10 mouse cellular contexts compared by ENCODE assay signal in genomic region chr11:55162670-55163069, GRCm38 (mm10). TPM values are rescaled to one million over a fixed set of nuclear protein-coding genes. Genes with fewer than 3 reads are reported as not detected.
DNase-seq lines count a peak whose midpoint lies in the region; ATAC-seq and TF ChIP-seq lines count a peak whose summit lies in the region.
"Had no signal": no experiment of that assay in that cellular context is flagged by ENCODE, and none has a peak within 500 bp of the region (broad histone marks: within the 10 kb centered on the region; RNA-seq: fewer than 3 reads in every experiment).

No protein-coding gene starts in this region.

- TF ChIP-seq POLR2A in ES-Bruce4 (IDR thresholded peaks at IDR 0.05; ENCODE audit: insufficient read depth, low read length), result no peak
- no peak for TF ChIP-seq POLR2A in brain, embryonic 14.5 days (IDR thresholded peaks at IDR 0.05; ENCODE audit: borderline replicate concordance, extremely low read depth, insufficient read depth, insufficient read length, poor library complexity, severe bottlenecking)

- no peak for ATAC-seq in hindbrain, embryonic 11.5 days (ENCODE audit: low FRiP score)
- no peak for ATAC-seq in hindbrain, embryonic 13.5 days (ENCODE audit: low FRiP score)
- 0 out of 2 replicates have a peak, but pooled peaks have one; percentile 21 for ATAC-seq in liver, embryonic 12.5 days
- ATAC-seq in forebrain, embryonic 16.5 days, result no peak

- H3K9ac ChIP-seq in hindbrain, embryonic 11.5 days (ENCODE audit: low read depth, low read length), result no peak overlapping the region
- no peak overlapping the region for H3K9ac ChIP-seq in hindbrain, embryonic 13.5 days
- H3K9ac ChIP-seq in ES-Bruce4 (ENCODE audit: low read depth, poor library complexity, severe bottlenecking), result no peak overlapping the region
- no peak overlapping the region for H3K9ac ChIP-seq in liver, embryonic 12.5 days
- H3K9ac ChIP-seq in forebrain, embryonic 16.5 days (replicated peaks; ENCODE audit: low read depth, low read length), result no peak overlapping the region

- no peaks in the 10 kb centered on the region for H3K27me3 ChIP-seq in hindbrain, embryonic 11.5 days (ENCODE audit: control insufficient read depth, insufficient read depth, low read length)
- 0 out of 2 replicates have a peak, but pooled peaks cover 5% of the 10 kb centered on the region for H3K27me3 ChIP-seq in hindbrain, embryonic 13.5 days
- H3K27me3 ChIP-seq in ES-Bruce4 (ENCODE audit: control insufficient read depth, insufficient read depth, low read length, poor library complexity, severe bottlenecking), result no peaks in the 10 kb centered on the region
- H3K27me3 ChIP-seq in liver, embryonic 12.5 days (replicated peaks), result no peaks in the 10 kb centered on the region
- H3K27me3 ChIP-seq in forebrain, embryonic 16.5 days (replicated peaks; ENCODE audit: control insufficient read depth, insufficient read depth, low read length), result no peaks in the 10 kb centered on the region

- DNase-seq in hindbrain, embryonic 11.5 days (ENCODE audit: low spot score), result peak; percentile 56
- DNase-seq in brain, embryonic 14.5 days (ENCODE audit: low read depth), result peak; percentile 7
- DNase-seq in kidney, postnatal 14 days, result peak; percentile 32
- peak; percentile 72 to 80 for DNase-seq in right cerebral cortex, adult 2 months (ENCODE audit: low spot score in 2 of 2)

- TF ChIP-seq CTCF in ES-Bruce4 (IDR thresholded peaks at IDR 0.05; ENCODE audit: low read depth, low read length), result peak; percentile 94
- peak; percentile 59; the same call in 1 of the 2 replicates for TF ChIP-seq CTCF in brain, embryonic 14.5 days (IDR thresholded peaks at IDR 0.05; ENCODE audit: borderline replicate concordance, extremely low read depth, insufficient read depth, insufficient read length)

- no peaks in the 10 kb centered on the region for H3K36me3 ChIP-seq in hindbrain, embryonic 11.5 days (ENCODE audit: control insufficient read depth, insufficient read depth, low read length)
- no peaks in the 10 kb centered on the region for H3K36me3 ChIP-seq in hindbrain, embryonic 13.5 days
- H3K36me3 ChIP-seq in ES-Bruce4 (ENCODE audit: control insufficient read depth, insufficient read depth, low read length, poor library complexity, severe bottlenecking), result no peaks in the 10 kb centered on the region
- no peaks in the 10 kb centered on the region for H3K36me3 ChIP-seq in liver, embryonic 12.5 days
- no peaks in the 10 kb centered on the region for H3K36me3 ChIP-seq in forebrain, embryonic 16.5 days (ENCODE audit: control insufficient read depth, insufficient read depth)

- H3K4me1 ChIP-seq in hindbrain, embryonic 11.5 days (replicated peaks; ENCODE audit: control insufficient read depth, insufficient read depth, low read length), result no peaks in the 10 kb centered on the region
- no peaks in the 10 kb centered on the region for H3K4me1 ChIP-seq in hindbrain, embryonic 13.5 days (replicated peaks)
- no peaks in the 10 kb centered on the region for H3K4me1 ChIP-seq in ES-Bruce4 (ENCODE audit: control insufficient read depth, insufficient read depth, low read length)
- no peaks in the 10 kb centered on the region for H3K4me1 ChIP-seq in liver, embryonic 12.5 days
- H3K4me1 ChIP-seq in forebrain, embryonic 16.5 days (replicated peaks; ENCODE audit: control insufficient read depth, insufficient read depth, low read length), result no peaks in the 10 kb centered on the region

- H3K27ac ChIP-seq in hindbrain, embryonic 11.5 days (ENCODE audit: low read depth, low read length), result no peak overlapping the region
- no peak overlapping the region for H3K27ac ChIP-seq in hindbrain, embryonic 13.5 days
- H3K27ac ChIP-seq in ES-Bruce4 (ENCODE audit: insufficient read depth, low read length), result no peak overlapping the region
- H3K27ac ChIP-seq in liver, embryonic 12.5 days, result no peak overlapping the region
- H3K27ac ChIP-seq in forebrain, embryonic 16.5 days (ENCODE audit: low read length), result no peak overlapping the region

- H3K4me2 ChIP-seq in hindbrain, embryonic 11.5 days (replicated peaks; ENCODE audit: low read depth, low read length), result no peak overlapping the region
- H3K4me2 ChIP-seq in hindbrain, embryonic 13.5 days, result no peak overlapping the region
- no peak overlapping the region for H3K4me2 ChIP-seq in liver, embryonic 12.5 days
- no peak overlapping the region for H3K4me2 ChIP-seq in forebrain, embryonic 16.5 days (ENCODE audit: low read length)

- no peak for TF ChIP-seq EP300 in ES-Bruce4 (IDR thresholded peaks at IDR 0.05; ENCODE audit: insufficient read depth, low read depth, low read length)

- H3K4me3 ChIP-seq in hindbrain, embryonic 11.5 days (ENCODE audit: low read depth, low read length), result no peak overlapping the region
- no peak overlapping the region for H3K4me3 ChIP-seq in hindbrain, embryonic 13.5 days
- H3K4me3 ChIP-seq in ES-Bruce4 (ENCODE audit: low read depth, low read length), result no peak overlapping the region
- no peak overlapping the region for H3K4me3 ChIP-seq in liver, embryonic 12.5 days
- H3K4me3 ChIP-seq in forebrain, embryonic 16.5 days (replicated peaks; ENCODE audit: low read length), result no peak overlapping the region
- H3K4me3 ChIP-seq: erythroblast, embryonic 14.5 days; myocyte had no signal

- no peaks in the 10 kb centered on the region for H3K9me3 ChIP-seq in hindbrain, embryonic 11.5 days (ENCODE audit: control insufficient read depth, low read length)
- no peaks in the 10 kb centered on the region for H3K9me3 ChIP-seq in hindbrain, embryonic 13.5 days
- H3K9me3 ChIP-seq in ES-Bruce4 (replicated peaks; ENCODE audit: control insufficient read depth, insufficient read depth, low read length, poor library complexity, severe bottlenecking), result no peaks in the 10 kb centered on the region
- no peaks in the 10 kb centered on the region for H3K9me3 ChIP-seq in liver, embryonic 12.5 days (replicated peaks)
- no peaks in the 10 kb centered on the region for H3K9me3 ChIP-seq in forebrain, embryonic 16.5 days (ENCODE audit: control insufficient read depth, low read length)

- 54% methylated on average over 9 of the region's 9 CpGs for WGBS in hindbrain, embryonic 11.5 days
- 53% methylated on average over 9 of the region's 9 CpGs for WGBS in hindbrain, embryonic 13.5 days
- WGBS in liver, embryonic 12.5 days (ENCODE audit: insufficient replicate concordance), result 29% methylated on average over 9 of the region's 9 CpGs
- WGBS in forebrain, embryonic 16.5 days, result 53% methylated on average over 9 of the region's 9 CpGs

RNA-seq across cellular contexts. Expression of gene Slc36a3, which starts 11.2 kb away (rescaled TPM):
- not detected in 2 replicates for polyA plus RNA-seq in hindbrain, embryonic 11.5 days (2014; fragmentation: Nextera tagmentation; extraction: Ambion mirVana)
- polyA plus RNA-seq in hindbrain, embryonic 13.5 days (2015; fragmentation: Nextera tagmentation; extraction: Ambion mirVana), result not detected in 2 replicates
- polyA plus RNA-seq in ES-Bruce4 (2011; ENCODE audit: insufficient read depth, insufficient read length, low read depth, missing spikeins), result not detected in 2 replicates
- polyA plus RNA-seq in brain, embryonic 14.5 days (2012; rRNA removed), result not detected in 2 replicates
- not detected in 2 replicates for polyA plus RNA-seq in liver, embryonic 12.5 days (2016; fragmentation: Nextera tagmentation; extraction: Ambion mirVana)
- polyA plus RNA-seq in forebrain, embryonic 16.5 days (2015; fragmentation: Nextera tagmentation; extraction: Ambion mirVana), result not detected in 2 replicates
- polyA plus RNA-seq: erythroblast, embryonic 14.5 days; myocyte had no signal

RNA-seq across cellular contexts. Expression of gene Slc36a2, which starts 22.2 kb away (rescaled TPM):
- polyA plus RNA-seq in hindbrain, embryonic 11.5 days (2014; fragmentation: Nextera tagmentation; extraction: Ambion mirVana), result 0.65 and 0.67 TPM in 2 replicates
- polyA plus RNA-seq in hindbrain, embryonic 13.5 days (2015; fragmentation: Nextera tagmentation; extraction: Ambion mirVana), result 1.1 and 1.5 TPM in 2 replicates
- not detected in 2 replicates for polyA plus RNA-seq in ES-Bruce4 (2011; ENCODE audit: insufficient read depth, insufficient read length, low read depth, missing spikeins)
- polyA plus RNA-seq in brain, embryonic 14.5 days (2012; rRNA removed), result 0.09 and 0.85 TPM in 2 replicates
- polyA plus RNA-seq in liver, embryonic 12.5 days (2016; fragmentation: Nextera tagmentation; extraction: Ambion mirVana), result 6.3 and 6.9 TPM in 2 replicates
- 0.16 and 0.46 TPM in 2 replicates for polyA plus RNA-seq in forebrain, embryonic 16.5 days (2015; fragmentation: Nextera tagmentation; extraction: Ambion mirVana)
- polyA plus RNA-seq: myocyte had no signal

RNA-seq across cellular contexts. Expression of gene Slc36a1, which starts 41.5 kb away (rescaled TPM):
- 2.0 and 3.2 TPM in 2 replicates for polyA plus RNA-seq in hindbrain, embryonic 11.5 days (2014; fragmentation: Nextera tagmentation; extraction: Ambion mirVana)
- polyA plus RNA-seq in hindbrain, embryonic 13.5 days (2015; fragmentation: Nextera tagmentation; extraction: Ambion mirVana), result 3.2 and 3.5 TPM in 2 replicates
- polyA plus RNA-seq in ES-Bruce4 (2011; ENCODE audit: insufficient read depth, insufficient read length, low read depth, missing spikeins), result 5.3 and 6.3 TPM in 2 replicates
- 13.7 and 22.1 TPM in 2 replicates for polyA plus RNA-seq in brain, embryonic 14.5 days (2012; rRNA removed)
- polyA plus RNA-seq in liver, embryonic 12.5 days (2016; fragmentation: Nextera tagmentation; extraction: Ambion mirVana), result 1.5 and 1.6 TPM in 2 replicates
- polyA plus RNA-seq in forebrain, embryonic 16.5 days (2015; fragmentation: Nextera tagmentation; extraction: Ambion mirVana), result 2.2 and 3.3 TPM in 2 replicates

Comparison
In these comparisons a context has a peak if more than half of its experiments do, and no peak if none do; other contexts are left out.
1. DNase-seq: peak in every context shown above with its lines; median percentile 76 in right cerebral cortex, adult 2 months; 56 in hindbrain, embryonic 11.5 days; 32 in kidney, postnatal 14 days; 7 in brain, embryonic 14.5 days.